Mouse (Mus musculus): ENCODE data around the gene Gadl1. TPM values are rescaled to one million over a fixed set of nuclear protein-coding genes. Genes with fewer than 3 reads are reported as not detected.

The Gadl1 gene
- total and polyA plus RNA-seq, 3 experiments, result 0.06 to 0.08 TPM; not detected in 1

GRCm38 (mm10) chr9:115966746-115967145 is 57.5 kb downstream of the Gadl1 start:
- H3K9ac ChIP-seq (ENCODE audit: control insufficient read depth, low read depth, low read length, poor library complexity, severe bottlenecking), result no peak overlapping the region
- H3K27ac ChIP-seq (ENCODE audit: control insufficient read depth, low read depth, low read length), result no peak overlapping the region
- TF ChIP-seq SMC3 (IDR thresholded peaks at IDR 0.05; ENCODE audit: low read depth, low read length) (no peak), POLR2A (IDR thresholded peaks at IDR 0.05; ENCODE audit: control insufficient read depth in 1 of 2, insufficient read depth in 1 of 2, low read depth in 1 of 2, low read length in 2 of 2, poor library complexity in 1 of 2) (no peak), GATA1 (IDR thresholded peaks at IDR 0.05; ENCODE audit: low read depth, low read length) (no peak), MYB (IDR thresholded peaks at IDR 0.05; ENCODE audit: low read depth, low read length) (no peak), CHD2 (IDR thresholded peaks at IDR 0.05; ENCODE audit: low read length) (no peak), JUND (IDR thresholded peaks at IDR 0.05; ENCODE audit: low read depth, low read length) (no peak), ETS1 (IDR thresholded peaks at IDR 0.05; ENCODE audit: low read depth, low read length) (no peak), BHLHE40 (IDR thresholded peaks at IDR 0.05; ENCODE audit: borderline replicate concordance, low read depth, low read length) (no peak), RCOR1 (IDR thresholded peaks at IDR 0.05; ENCODE audit: low read depth, low read length) (no peak)
- H3K27me3 ChIP-seq (ENCODE audit: control insufficient read depth in 1 of 2, insufficient read depth in 2 of 2, low read length in 2 of 2), result no peaks in the 10 kb centered on the region; a peak in 1 of 4 replicates
- H3K4me1 ChIP-seq (ENCODE audit: control insufficient read depth in 1 of 2, insufficient read depth in 2 of 2, low read length in 2 of 2), result no peaks in the 10 kb centered on the region
- H3K9me3 ChIP-seq (replicated peaks; ENCODE audit: insufficient read depth, low read length), result no peaks in the 10 kb centered on the region
- no peak overlapping the region for H3K4me3 ChIP-seq (ENCODE audit: control insufficient read depth in 1 of 2, insufficient read depth in 1 of 2, low read depth in 2 of 2, low read length in 2 of 2)
- no peaks in the 10 kb centered on the region for H3K79me2 ChIP-seq (ENCODE audit: control insufficient read depth, insufficient read depth, low read length, poor library complexity)
- no peaks in the 10 kb centered on the region for H3K36me3 ChIP-seq (ENCODE audit: control insufficient read depth in 1 of 2, insufficient read depth in 2 of 2, low read length in 2 of 2)
- DNase-seq (ENCODE audit: low read depth, low spot score), result no peak

GRCm38 (mm10) chr9:115967638-115968037 is 58.4 kb downstream of the Gadl1 start:
- no peaks in the 10 kb centered on the region for H3K36me3 ChIP-seq (ENCODE audit: control insufficient read depth in 1 of 2, insufficient read depth in 2 of 2, low read length in 2 of 2)
- DNase-seq (ENCODE audit: low read depth, low spot score), result no peak
- H3K27ac ChIP-seq (ENCODE audit: control insufficient read depth, low read depth, low read length), result no peak overlapping the region
- TF ChIP-seq MYC (IDR thresholded peaks at IDR 0.05; ENCODE audit: low read depth, low read length) (no peak), TCF12 (IDR thresholded peaks at IDR 0.05; ENCODE audit: low read depth, low read length) (no peak), ELF1 (IDR thresholded peaks at IDR 0.05; ENCODE audit: low read depth, low read length) (no peak), JUND (IDR thresholded peaks at IDR 0.05; ENCODE audit: low read depth, low read length) (no peak), USF2 (IDR thresholded peaks at IDR 0.05; ENCODE audit: borderline replicate concordance in 1 of 2, insufficient read depth in 1 of 2, low read depth in 1 of 2, low read length in 2 of 2) (no peak)
- H3K79me2 ChIP-seq (ENCODE audit: control insufficient read depth, insufficient read depth, low read length, poor library complexity), result no peaks in the 10 kb centered on the region
- H3K4me3 ChIP-seq (ENCODE audit: control insufficient read depth in 1 of 2, insufficient read depth in 1 of 2, low read depth in 2 of 2, low read length in 2 of 2), result no peak overlapping the region
- H3K27me3 ChIP-seq (ENCODE audit: control insufficient read depth in 1 of 2, insufficient read depth in 2 of 2, low read length in 2 of 2), result no peaks in the 10 kb centered on the region; a peak in 1 of 4 replicates
- H3K9ac ChIP-seq (ENCODE audit: control insufficient read depth, low read depth, low read length, poor library complexity, severe bottlenecking), result no peak overlapping the region
- H3K9me3 ChIP-seq (replicated peaks; ENCODE audit: insufficient read depth, low read length), result no peaks in the 10 kb centered on the region
- no peaks in the 10 kb centered on the region for H3K4me1 ChIP-seq (ENCODE audit: control insufficient read depth in 1 of 2, insufficient read depth in 2 of 2, low read length in 2 of 2)

GRCm38 (mm10) chr9:115976901-115977300 is 67.6 kb downstream of the Gadl1 start:
- no peak for DNase-seq (ENCODE audit: low read depth, low spot score)
- no peaks in the 10 kb centered on the region for H3K36me3 ChIP-seq (ENCODE audit: control insufficient read depth in 1 of 2, insufficient read depth in 2 of 2, low read length in 2 of 2)
- no peak overlapping the region for H3K4me3 ChIP-seq (ENCODE audit: control insufficient read depth in 1 of 2, insufficient read depth in 1 of 2, low read depth in 2 of 2, low read length in 2 of 2)
- H3K79me2 ChIP-seq (ENCODE audit: control insufficient read depth, insufficient read depth, low read length, poor library complexity), result no peaks in the 10 kb centered on the region
- H3K27ac ChIP-seq (ENCODE audit: control insufficient read depth, low read depth, low read length), result no peak overlapping the region
- H3K4me1 ChIP-seq (ENCODE audit: control insufficient read depth in 1 of 2, insufficient read depth in 2 of 2, low read length in 2 of 2), result no peaks in the 10 kb centered on the region
- TF ChIP-seq SIN3A (IDR thresholded peaks at IDR 0.05; ENCODE audit: low read length) (no peak), MYB (IDR thresholded peaks at IDR 0.05; ENCODE audit: low read depth, low read length) (no peak), POLR2A (IDR thresholded peaks at IDR 0.05; ENCODE audit: control insufficient read depth in 1 of 2, insufficient read depth in 1 of 2, low read depth in 1 of 2, low read length in 2 of 2, poor library complexity in 1 of 2) (no peak), ZKSCAN1 (IDR thresholded peaks at IDR 0.05; ENCODE audit: low read depth, low read length) (no peak), KAT2A (conservative IDR thresholded peaks at IDR 0.05; ENCODE audit: low read depth, low read length) (no peak), MEF2A (IDR thresholded peaks at IDR 0.05; ENCODE audit: extremely low read depth, insufficient replicate concordance, low read depth, low read length, poor library complexity, severe bottlenecking) (no peak), MYC (IDR thresholded peaks at IDR 0.05; ENCODE audit: low read depth, low read length) (no peak), USF1 (IDR thresholded peaks at IDR 0.05; ENCODE audit: low read depth, low read length) (no peak)
- no peaks in the 10 kb centered on the region for H3K9me3 ChIP-seq (replicated peaks; ENCODE audit: insufficient read depth, low read length)
- no peaks in the 10 kb centered on the region for H3K27me3 ChIP-seq (ENCODE audit: control insufficient read depth in 1 of 2, insufficient read depth in 2 of 2, low read length in 2 of 2)
- no peak overlapping the region for H3K9ac ChIP-seq (ENCODE audit: control insufficient read depth, low read depth, low read length, poor library complexity, severe bottlenecking)
